Mouse (Mus musculus): ENCODE results near the gene Plb1.

- TF ChIP-seq CTCF (IDR thresholded peaks at IDR 0.05; ENCODE audit: extremely low read depth, insufficient read length, insufficient replicate concordance, low read depth, low read length) (no peak), POLR2A (IDR thresholded peaks at IDR 0.05; ENCODE audit: low read depth, low read length) (no peak)
Measured at GRCm38 (mm10) chr5:32310802-32311201, 78.3 kb downstream of the Plb1 start.

All from small intestine, adult 2 months (tissue).